Mouse (Mus musculus) hindbrain, embryonic 13.5 days (tissue): Measurements from ENCODE around the gene Cdkn3. TPM values are rescaled to one million over a fixed set of nuclear protein-coding genes. Genes with fewer than 3 reads are reported as not detected.
"Not testable (repeated sequence)": the region's sequence is repeated elsewhere in the genome, so short reads cannot be mapped to it uniquely, and the experiment has no call there.

Source experiments
- ATAC-seq: fragments of 200-750 bp; cut with Nextera tagmentation; 2 replicates; pipeline ENCODE4 v1.8.0; 2017; ENCODE audit warnings: moderate TSS enrichment; ENCODE audit not compliant: low FRiP score
- H3K27ac ChIP-seq: fragments of 300-500 bp; sonication (generic); 2 replicates; pipeline ENCODE4 v1.5.1; 2015; ENCODE audit warnings: inconsistent platforms, mild to moderate bottlenecking, moderate library complexity
- H3K27me3 ChIP-seq: fragments of 300-500 bp; sonication (generic); 2 replicates; pipeline ENCODE4 v1.6.1; 2015; ENCODE audit warnings: mild to moderate bottlenecking, inconsistent platforms
- H3K36me3 ChIP-seq: fragments of 300-500 bp; sonication (generic); 2 replicates; pipeline ENCODE4 v1.6.1; 2015; ENCODE audit warnings: mild to moderate bottlenecking, inconsistent platforms
- H3K4me1 ChIP-seq: fragments of 300-500 bp; sonication (generic); replicated peaks from 2 replicates; pipeline ENCODE4 v1.6.1; 2015; ENCODE audit warnings: inconsistent platforms
- H3K4me2 ChIP-seq: fragments of 300-500 bp; sonication (generic); 2 replicates; pipeline ENCODE4 v1.6.1; 2015; ENCODE audit warnings: inconsistent platforms, mild to moderate bottlenecking, moderate library complexity
- H3K4me3 ChIP-seq: fragments of 300-500 bp; sonication (generic); 2 replicates; pipeline ENCODE4 v1.5.1; 2015; ENCODE audit warnings: mild to moderate bottlenecking, inconsistent platforms
- H3K9ac ChIP-seq: fragments of 300-500 bp; sonication (generic); 2 replicates; pipeline ENCODE4 v1.6.1; 2015; ENCODE audit warnings: mild to moderate bottlenecking, inconsistent platforms
- H3K9me3 ChIP-seq: fragments of 300-500 bp; sonication (generic); 2 replicates; pipeline ENCODE4 v1.6.1; 2016; ENCODE audit warnings: inconsistent platforms
- WGBS: fragments of 180-500 bp; shearing (Covaris S2); methylation state at CpG from one replicate; pipeline ENCODE4 v1.1.7; 2015; 5-methylcytosine and 5-hydroxymethylcytosine counted together
- polyA plus RNA-seq: library from polyadenylated mRNA; unstranded; fragments of >200 nt; fragmentation: Nextera tagmentation; extraction: Ambion mirVana; gene quantifications from 2 replicates; pipeline ENCODE4 v1.2.1, GENCODE M21; 2015

Cdkn3 gene
- polyA plus RNA-seq, 1 experiment from 2014 or later, result 15.2 TPM

DNA sequence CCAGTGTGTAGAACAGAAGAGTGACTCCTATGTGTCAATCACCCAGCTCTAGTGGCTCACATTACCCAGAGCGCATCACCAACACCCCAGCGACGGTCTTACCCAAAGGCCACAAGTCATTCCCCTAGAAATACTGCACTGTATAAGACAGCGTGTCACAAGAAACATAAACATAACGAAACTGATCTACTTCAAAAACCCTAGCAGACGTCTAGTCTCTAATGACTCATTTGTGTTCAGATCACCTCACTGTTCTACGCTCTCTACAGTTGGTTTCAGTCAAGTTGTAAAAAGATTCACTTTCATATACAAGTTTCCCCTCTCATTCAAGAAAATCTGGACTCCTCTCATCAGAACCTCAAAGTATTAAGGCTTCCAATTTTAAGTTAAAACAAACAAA is 58.4 kb downstream of the Cdkn3 start:
- WGBS, result 95% methylated on average over 7 of the region's 7 CpGs
- peaks cover 22% of the 10 kb centered on the region for H3K36me3 ChIP-seq
- ATAC-seq, result no peak

GRCm38 (mm10) chr14:46819961-46820360 is 59.6 kb downstream of the Cdkn3 start:
- ATAC-seq, H3K9ac ChIP-seq, H3K4me2 ChIP-seq, H3K9me3 ChIP-seq, H3K27ac ChIP-seq, H3K4me3 ChIP-seq: not testable (repeated sequence)
- 95% methylated on average over 5 of the region's 6 CpGs for WGBS
- peaks cover 20% of the 10 kb centered on the region for H3K4me1 ChIP-seq
- peaks cover 20% of the 10 kb centered on the region; the same call in 1 of the 2 replicates for H3K27me3 ChIP-seq
- peaks cover 17% of the 10 kb centered on the region for H3K36me3 ChIP-seq

More for the DNA sequence above, 58.4 kb downstream of the Cdkn3 start:
- Histone ChIP-seq H3K4me2 (no peak overlapping the region), H3K4me3 (no peak overlapping the region), H3K27ac (no peak overlapping the region), H3K9ac (no peak overlapping the region), H3K9me3 (no peaks in the 10 kb centered on the region), H3K27me3 (peaks cover 8% of the 10 kb centered on the region; the same call in 1 of the 2 replicates), H3K4me1 (peaks cover 20% of the 10 kb centered on the region)

Other genes starting within 250 kb of the Cdkn3 start
- 190 and 199 TPM in 2 replicates for gene Cnih1, start 27.9 kb downstream of the Cdkn3 start, polyA plus RNA-seq
- gene Gmfb, start 61.7 kb downstream of the Cdkn3 start, polyA plus RNA-seq, result 107 and 109 TPM in 2 replicates
- gene Cgrrf1, start 71.6 kb downstream of the Cdkn3 start, polyA plus RNA-seq, result 19.5 and 23.4 TPM in 2 replicates
- 3.6 and 3.9 TPM in 2 replicates for gene Samd4, start 122.3 kb downstream of the Cdkn3 start, polyA plus RNA-seq